Mouse (Mus musculus) embryonic facial prominence, embryonic 14.5 days (tissue): ENCODE measurements around the gene Wasf2. TPM values are rescaled to one million over a fixed set of nuclear protein-coding genes. Genes with fewer than 3 reads are reported as not detected.

Experiments used
- microRNA-seq: library from miRNA; unstranded; fragments of <30 nt; microRNA quantifications from one replicate; pipeline ENCODE4, GENCODE M21; 2016; ENCODE audit warnings: borderline number of aligned reads
- polyA plus RNA-seq: library from polyadenylated mRNA; unstranded; fragments of >200 nt; fragmentation: Nextera tagmentation; extraction: Ambion mirVana; gene quantifications from 2 replicates; pipeline ENCODE4 v1.2.1, GENCODE M21; 2014

The Wasf2 gene
- polyA plus RNA-seq, 1 experiment from 2014 or later: 83.4 TPM

Small RNA genes within 50 kb of the gene (microRNA-seq; reads per million reads assigned to microRNA genes)
- gene Mir7017: 0.83 reads per million

Other genes with a start within 250 kb of the Wasf2 start
- gene Stx12, start 246.0 kb upstream of the Wasf2 start, polyA plus RNA-seq: 69.2 and 73.2 TPM in 2 replicates
- 47.3 and 54.4 TPM in 2 replicates for gene Fam76a, start 207.9 kb upstream of the Wasf2 start, polyA plus RNA-seq
- gene Fgr, start 156.4 kb upstream of the Wasf2 start, polyA plus RNA-seq: 0.48 and 0.85 TPM in 2 replicates
- 11.0 and 11.7 TPM in 2 replicates for gene Ahdc1, start 119.2 kb upstream of the Wasf2 start, polyA plus RNA-seq
- gene Cd164l2, start 81.6 kb downstream of the Wasf2 start, polyA plus RNA-seq: 2.5 and 3.8 TPM in 2 replicates
- 0.18 and 0.19 TPM in 2 replicates for gene Gpr3, start 82.0 kb downstream of the Wasf2 start, polyA plus RNA-seq
- 6.0 and 7.9 TPM in 2 replicates for gene Map3k6, start 110.3 kb downstream of the Wasf2 start, polyA plus RNA-seq
- 11.0 and 11.5 TPM in 2 replicates for gene Sytl1, start 132.6 kb downstream of the Wasf2 start, polyA plus RNA-seq
- 68.3 and 80.7 TPM in 2 replicates for gene Tmem222, start 147.3 kb downstream of the Wasf2 start, polyA plus RNA-seq
- 17.4 and 17.6 TPM in 2 replicates for gene Wdtc1, start 223.0 kb downstream of the Wasf2 start, polyA plus RNA-seq
- 9.2 and 11.0 TPM in 2 replicates for gene Slc9a1, start 239.2 kb downstream of the Wasf2 start, polyA plus RNA-seq